Mouse (Mus musculus): Measurements from ENCODE around the gene Jak1. TPM values are rescaled to one million over a fixed set of nuclear protein-coding genes. Genes with fewer than 3 reads are reported as not detected.

Jak1 gene
- polyA plus RNA-seq, 1 experiment from 2014 or later: 53.2 TPM

- Histone ChIP-seq H3K4me2 (no peak overlapping the region), H3K9ac (no peak overlapping the region), H3K4me3 (no peak overlapping the region), H3K9me3 (replicated peaks) (no peaks in the 10 kb centered on the region), H3K27ac (no peak overlapping the region), H3K4me1 (replicated peaks) (no peaks in the 10 kb centered on the region), H3K36me3 (peaks cover 37% of the 10 kb centered on the region), H3K27me3 (no peaks in the 10 kb centered on the region)
- 70% methylated on average over 2 of the region's 2 CpGs for WGBS
- ATAC-seq (replicated peaks; ENCODE audit: insufficient number of reproducible peaks, insufficient read depth, low FRiP score, low read depth): no peak
Observed at GRCm38 (mm10) chr4:101164189-101164588, 100.9 kb downstream of the Jak1 start.

GRCm38 (mm10) chr4:101160821-101161220 lies 104.3 kb downstream of the Jak1 start:
- Histone ChIP-seq H3K4me2 (no peak overlapping the region), H3K9me3 (replicated peaks) (no peaks in the 10 kb centered on the region), H3K27me3 (no peaks in the 10 kb centered on the region), H3K4me3 (no peak overlapping the region), H3K36me3 (peaks cover 61% of the 10 kb centered on the region), H3K9ac (no peak overlapping the region), H3K4me1 (replicated peaks) (peaks cover 4% of the 10 kb centered on the region), H3K27ac (no peak overlapping the region)
- ATAC-seq (replicated peaks; ENCODE audit: insufficient number of reproducible peaks, insufficient read depth, low FRiP score, low read depth): no peak
- 62% methylated on average over 1 of the region's 1 CpGs for WGBS

GRCm38 (mm10) chr4:101159191-101159764 lies 105.8 kb downstream of the Jak1 start:
- no peaks in the 10 kb centered on the region for H3K9me3 ChIP-seq (replicated peaks)
- H3K4me2 ChIP-seq: no peak overlapping the region
- H3K27ac ChIP-seq: no peak overlapping the region
- no peak overlapping the region for H3K4me3 ChIP-seq
- no peaks in the 10 kb centered on the region for H3K27me3 ChIP-seq
- ATAC-seq (replicated peaks; ENCODE audit: insufficient number of reproducible peaks, insufficient read depth, low FRiP score, low read depth): no peak
- H3K9ac ChIP-seq: no peak overlapping the region
- WGBS: 74% methylated on average over 12 of the region's 12 CpGs
- peaks cover 10% of the 10 kb centered on the region for H3K4me1 ChIP-seq (replicated peaks)
- peaks cover 61% of the 10 kb centered on the region for H3K36me3 ChIP-seq

- H3K4me1 ChIP-seq (replicated peaks): peaks cover 10% of the 10 kb centered on the region
- no peak overlapping the region for H3K9ac ChIP-seq
- 64% methylated on average over 6 of the region's 6 CpGs for WGBS
- H3K4me2 ChIP-seq: no peak overlapping the region
- no peak for ATAC-seq (replicated peaks; ENCODE audit: insufficient number of reproducible peaks, insufficient read depth, low FRiP score, low read depth)
- H3K9me3 ChIP-seq (replicated peaks): no peaks in the 10 kb centered on the region
- H3K4me3 ChIP-seq: no peak overlapping the region
- no peaks in the 10 kb centered on the region for H3K27me3 ChIP-seq
- no peak overlapping the region for H3K27ac ChIP-seq
- peaks cover 61% of the 10 kb centered on the region for H3K36me3 ChIP-seq
Observed at GRCm38 (mm10) chr4:101158282-101158681, 106.8 kb downstream of the Jak1 start.

- no peak overlapping the region for H3K9ac ChIP-seq
- peaks cover 10% of the 10 kb centered on the region for H3K4me1 ChIP-seq (replicated peaks)
- H3K4me2 ChIP-seq: no peak overlapping the region
- no peak for ATAC-seq (replicated peaks; ENCODE audit: insufficient number of reproducible peaks, insufficient read depth, low FRiP score, low read depth)
- no peak overlapping the region for H3K27ac ChIP-seq
- WGBS: 91% methylated on average over 5 of the region's 5 CpGs
- no peak overlapping the region for H3K4me3 ChIP-seq
- no peaks in the 10 kb centered on the region for H3K27me3 ChIP-seq
- no peaks in the 10 kb centered on the region for H3K9me3 ChIP-seq (replicated peaks)
- H3K36me3 ChIP-seq: peaks cover 60% of the 10 kb centered on the region
Observed at GRCm38 (mm10) chr4:101157476-101157875, 107.6 kb downstream of the Jak1 start.

- Histone ChIP-seq H3K27ac (no peak overlapping the region), H3K36me3 (peaks cover 70% of the 10 kb centered on the region)
- WGBS: 54% methylated on average over 4 of the region's 4 CpGs
Observed at GRCm38 (mm10) chr4:101155541-101155940, 109.5 kb downstream of the Jak1 start.

GRCm38 (mm10) chr4:101146891-101147655 lies 118.0 kb downstream of the Jak1 start:
- no peak for ATAC-seq (replicated peaks; ENCODE audit: insufficient number of reproducible peaks, insufficient read depth, low FRiP score, low read depth)
- 74% methylated on average over 11 of the region's 11 CpGs for WGBS
- Histone ChIP-seq H3K4me3 (no peak overlapping the region), H3K4me1 (replicated peaks) (peaks cover 2% of the 10 kb centered on the region; the same call in 1 of the 2 replicates), H3K27me3 (no peaks in the 10 kb centered on the region), H3K9ac (no peak overlapping the region), H3K9me3 (replicated peaks) (no peaks in the 10 kb centered on the region), H3K4me2 (no peak overlapping the region), H3K27ac (no peak overlapping the region), H3K36me3 (peaks cover 23% of the 10 kb centered on the region)

More at GRCm38 (mm10) chr4:101155541-101155940, 109.5 kb downstream of the Jak1 start:
- Histone ChIP-seq H3K9me3 (replicated peaks) (no peaks in the 10 kb centered on the region), H3K27me3 (no peaks in the 10 kb centered on the region), H3K4me3 (no peak overlapping the region), H3K4me1 (replicated peaks) (peaks cover 10% of the 10 kb centered on the region), H3K4me2 (no peak overlapping the region), H3K9ac (no peak overlapping the region)
- peak; percentile 43; the same call in 1 of the 2 replicates for ATAC-seq (replicated peaks; ENCODE audit: insufficient number of reproducible peaks, insufficient read depth, low FRiP score, low read depth)

- Histone ChIP-seq H3K9ac (no peak overlapping the region), H3K27me3 (no peaks in the 10 kb centered on the region), H3K4me1 (replicated peaks) (peaks cover 2% of the 10 kb centered on the region; the same call in 1 of the 2 replicates), H3K4me3 (no peak overlapping the region), H3K4me2 (0 out of 2 replicates have a peak overlapping the region, but pooled peaks have one; percentile 26), H3K9me3 (replicated peaks) (no peaks in the 10 kb centered on the region), H3K27ac (no peak overlapping the region), H3K36me3 (peaks cover 16% of the 10 kb centered on the region)
- WGBS: 34% methylated on average over 9 of the region's 9 CpGs
- no peak for ATAC-seq (replicated peaks; ENCODE audit: insufficient number of reproducible peaks, insufficient read depth, low FRiP score, low read depth)
Observed at GRCm38 (mm10) chr4:101146047-101146745, 118.9 kb downstream of the Jak1 start.

- no peaks in the 10 kb centered on the region for H3K9me3 ChIP-seq (replicated peaks)
- no peak for ATAC-seq (replicated peaks; ENCODE audit: insufficient number of reproducible peaks, insufficient read depth, low FRiP score, low read depth)
- 0 out of 2 replicates have a peak, but pooled peaks cover 5% of the 10 kb centered on the region for H3K36me3 ChIP-seq
- no peaks in the 10 kb centered on the region for H3K27me3 ChIP-seq
- peaks cover 2% of the 10 kb centered on the region; the same call in 1 of the 2 replicates for H3K4me1 ChIP-seq (replicated peaks)
- no peak overlapping the region for H3K4me3 ChIP-seq
- no peak overlapping the region for H3K9ac ChIP-seq
- no peak overlapping the region for H3K4me2 ChIP-seq
- H3K27ac ChIP-seq: no peak overlapping the region
- WGBS: 74% methylated on average over 7 of the region's 7 CpGs
Observed at GRCm38 (mm10) chr4:101144790-101145189, 120.3 kb downstream of the Jak1 start.

- Histone ChIP-seq H3K9me3 (replicated peaks) (no peaks in the 10 kb centered on the region), H3K4me2 (no peak overlapping the region), H3K9ac (no peak overlapping the region), H3K27ac (no peak overlapping the region), H3K36me3 (0 out of 2 replicates have a peak, but pooled peaks cover 5% of the 10 kb centered on the region), H3K4me1 (replicated peaks) (peaks cover 2% of the 10 kb centered on the region; the same call in 1 of the 2 replicates), H3K4me3 (no peak overlapping the region), H3K27me3 (no peaks in the 10 kb centered on the region)
- 77% methylated on average over 4 of the region's 4 CpGs for WGBS
- ATAC-seq (replicated peaks; ENCODE audit: insufficient number of reproducible peaks, insufficient read depth, low FRiP score, low read depth): no peak
Observed at GRCm38 (mm10) chr4:101144361-101144760, 120.7 kb downstream of the Jak1 start.

- Histone ChIP-seq H3K4me3 (no peak overlapping the region), H3K4me2 (no peak overlapping the region), H3K9ac (no peak overlapping the region), H3K9me3 (replicated peaks) (no peaks in the 10 kb centered on the region), H3K4me1 (replicated peaks) (peaks cover 2% of the 10 kb centered on the region; the same call in 1 of the 2 replicates), H3K36me3 (0 out of 2 replicates have a peak, but pooled peaks cover 5% of the 10 kb centered on the region), H3K27ac (no peak overlapping the region), H3K27me3 (no peaks in the 10 kb centered on the region)
- WGBS: 61% methylated on average over 4 of the region's 4 CpGs
- ATAC-seq (replicated peaks; ENCODE audit: insufficient number of reproducible peaks, insufficient read depth, low FRiP score, low read depth): no peak
Observed at GRCm38 (mm10) chr4:101143901-101144300, 121.2 kb downstream of the Jak1 start.
